Mouse (Mus musculus): Measurements from ENCODE around the gene Tsc2. TPM values are rescaled to one million over a fixed set of nuclear protein-coding genes. Genes with fewer than 3 reads are reported as not detected.

Gene Tsc2
- polyA plus RNA-seq, 1 experiment from 2014 or later = 86.8 TPM

GRCm38 (mm10) chr17:24557091-24557490, 75.3 kb downstream of the Tsc2 start:
- no peak overlapping the region for H3K4me2 ChIP-seq (ENCODE audit: low read length)
- WGBS = 90% methylated on average over 7 of the region's 7 CpGs
- H3K9me3 ChIP-seq (ENCODE audit: control insufficient read depth, low read length) = no peaks in the 10 kb centered on the region
- H3K4me3 ChIP-seq (replicated peaks; ENCODE audit: low read length) = no peak overlapping the region
- no peaks in the 10 kb centered on the region for H3K36me3 ChIP-seq (ENCODE audit: control insufficient read depth, insufficient read depth)
- no peaks in the 10 kb centered on the region for H3K27me3 ChIP-seq (replicated peaks; ENCODE audit: control insufficient read depth, insufficient read depth, low read length)
- H3K4me1 ChIP-seq (replicated peaks; ENCODE audit: control insufficient read depth, insufficient read depth, low read length) = peaks cover 22% of the 10 kb centered on the region
- no peak overlapping the region for H3K9ac ChIP-seq (replicated peaks; ENCODE audit: low read depth, low read length)
- ATAC-seq = no peak
- no peak overlapping the region for H3K27ac ChIP-seq (ENCODE audit: low read length)

- 47% methylated on average over 3 of the region's 3 CpGs for WGBS
- Histone ChIP-seq H3K36me3 (ENCODE audit: control insufficient read depth, insufficient read depth) (no peaks in the 10 kb centered on the region), H3K4me1 (replicated peaks; ENCODE audit: control insufficient read depth, insufficient read depth, low read length) (peaks cover 31% of the 10 kb centered on the region), H3K4me2 (ENCODE audit: low read length) (peak overlapping the region; percentile 91), H3K9ac (replicated peaks; ENCODE audit: low read depth, low read length) (peak overlapping the region; percentile 93), H3K4me3 (replicated peaks; ENCODE audit: low read length) (peak overlapping the region; percentile 91), H3K27me3 (replicated peaks; ENCODE audit: control insufficient read depth, insufficient read depth, low read length) (peaks cover 6% of the 10 kb centered on the region; the same call in 1 of the 2 replicates), H3K9me3 (ENCODE audit: control insufficient read depth, low read length) (no peaks in the 10 kb centered on the region), H3K27ac (ENCODE audit: low read length) (peak overlapping the region; percentile 88; the same call in 1 of the 2 replicates)
- no peak for ATAC-seq
Observed at GRCm38 (mm10) chr17:24551050-24551444, 81.4 kb downstream of the Tsc2 start.

GRCm38 (mm10) chr17:24550416-24551049, 81.9 kb downstream of the Tsc2 start:
- peak; percentile 80 for ATAC-seq
- H3K4me3 ChIP-seq (replicated peaks; ENCODE audit: low read length) = peak overlapping the region; percentile 91
- H3K4me1 ChIP-seq (replicated peaks; ENCODE audit: control insufficient read depth, insufficient read depth, low read length) = peaks cover 31% of the 10 kb centered on the region
- no peaks in the 10 kb centered on the region for H3K36me3 ChIP-seq (ENCODE audit: control insufficient read depth, insufficient read depth)
- peaks cover 6% of the 10 kb centered on the region; the same call in 1 of the 2 replicates for H3K27me3 ChIP-seq (replicated peaks; ENCODE audit: control insufficient read depth, insufficient read depth, low read length)
- peak overlapping the region; percentile 88 for H3K27ac ChIP-seq (ENCODE audit: low read length)
- peak overlapping the region; percentile 91 for H3K4me2 ChIP-seq (ENCODE audit: low read length)
- no peaks in the 10 kb centered on the region for H3K9me3 ChIP-seq (ENCODE audit: control insufficient read depth, low read length)
- peak overlapping the region; percentile 93 for H3K9ac ChIP-seq (replicated peaks; ENCODE audit: low read depth, low read length)
- WGBS = under 1% methylated on average over 44 of the region's 44 CpGs

GRCm38 (mm10) chr17:24549618-24550415, 82.6 kb downstream of the Tsc2 start, which contains the start of gene Pkd1:
Pkd1 (plus strand) TSS chr17:24549834.
- peak within 1 kb of the TSS; percentile 91 for H3K4me2 ChIP-seq (ENCODE audit: low read length)
- WGBS = under 1% methylated on average over 71 of the region's 72 CpGs
- peak within 1 kb of the TSS; percentile 88 for H3K27ac ChIP-seq (ENCODE audit: low read length)
- H3K9me3 ChIP-seq (ENCODE audit: control insufficient read depth, low read length) = no peaks in the 10 kb centered on the region
- no peaks in the 10 kb centered on the region for H3K36me3 ChIP-seq (ENCODE audit: control insufficient read depth, insufficient read depth)
- peaks cover 31% of the 10 kb centered on the region for H3K4me1 ChIP-seq (replicated peaks; ENCODE audit: control insufficient read depth, insufficient read depth, low read length)
- peak within 1 kb of the TSS; percentile 91 for H3K4me3 ChIP-seq (replicated peaks; ENCODE audit: low read length)
- peaks cover 6% of the 10 kb centered on the region; the same call in 1 of the 2 replicates for H3K27me3 ChIP-seq (replicated peaks; ENCODE audit: control insufficient read depth, insufficient read depth, low read length)
- ATAC-seq = peak; percentile 94
- peak within 1 kb of the TSS; percentile 93 for H3K9ac ChIP-seq (replicated peaks; ENCODE audit: low read depth, low read length)

GRCm38 (mm10) chr17:24548921-24549617, 83.4 kb downstream of the Tsc2 start:
- Histone ChIP-seq H3K27me3 (replicated peaks; ENCODE audit: control insufficient read depth, insufficient read depth, low read length) (peaks cover 6% of the 10 kb centered on the region; the same call in 1 of the 2 replicates), H3K36me3 (ENCODE audit: control insufficient read depth, insufficient read depth) (no peaks in the 10 kb centered on the region), H3K4me3 (replicated peaks; ENCODE audit: low read length) (peak overlapping the region; percentile 91), H3K27ac (ENCODE audit: low read length) (peak overlapping the region; percentile 20; the same call in 1 of the 2 replicates), H3K4me2 (ENCODE audit: low read length) (peak overlapping the region; percentile 91), H3K4me1 (replicated peaks; ENCODE audit: control insufficient read depth, insufficient read depth, low read length) (peaks cover 34% of the 10 kb centered on the region), H3K9ac (replicated peaks; ENCODE audit: low read depth, low read length) (peak overlapping the region; percentile 15; the same call in 1 of the 2 replicates), H3K9me3 (ENCODE audit: control insufficient read depth, low read length) (no peaks in the 10 kb centered on the region)
- 5% methylated on average over 23 of the region's 23 CpGs for WGBS
- ATAC-seq = no peak

GRCm38 (mm10) chr17:24548435-24548834, 84.0 kb downstream of the Tsc2 start:
- Histone ChIP-seq H3K4me2 (ENCODE audit: low read length) (no peak overlapping the region), H3K9ac (replicated peaks; ENCODE audit: low read depth, low read length) (no peak overlapping the region), H3K27ac (ENCODE audit: low read length) (no peak overlapping the region), H3K27me3 (replicated peaks; ENCODE audit: control insufficient read depth, insufficient read depth, low read length) (peaks cover 6% of the 10 kb centered on the region; the same call in 1 of the 2 replicates), H3K9me3 (ENCODE audit: control insufficient read depth, low read length) (no peaks in the 10 kb centered on the region), H3K36me3 (ENCODE audit: control insufficient read depth, insufficient read depth) (no peaks in the 10 kb centered on the region), H3K4me3 (replicated peaks; ENCODE audit: low read length) (no peak overlapping the region), H3K4me1 (replicated peaks; ENCODE audit: control insufficient read depth, insufficient read depth, low read length) (peaks cover 34% of the 10 kb centered on the region)
- ATAC-seq = no peak
- 19% methylated on average over 9 of the region's 9 CpGs for WGBS

GRCm38 (mm10) chr17:24546234-24546633, 86.2 kb downstream of the Tsc2 start:
- no peak overlapping the region for H3K27ac ChIP-seq (ENCODE audit: low read length)
- H3K27me3 ChIP-seq (replicated peaks; ENCODE audit: control insufficient read depth, insufficient read depth, low read length) = peaks cover 6% of the 10 kb centered on the region; the same call in 1 of the 2 replicates
- H3K4me2 ChIP-seq (ENCODE audit: low read length) = no peak overlapping the region
- no peak overlapping the region for H3K4me3 ChIP-seq (replicated peaks; ENCODE audit: low read length)
- H3K9me3 ChIP-seq (ENCODE audit: control insufficient read depth, low read length) = no peaks in the 10 kb centered on the region
- WGBS = 80% methylated on average over 3 of the region's 3 CpGs
- peaks cover 17% of the 10 kb centered on the region for H3K4me1 ChIP-seq (replicated peaks; ENCODE audit: control insufficient read depth, insufficient read depth, low read length)
- H3K36me3 ChIP-seq (ENCODE audit: control insufficient read depth, insufficient read depth) = no peaks in the 10 kb centered on the region
- H3K9ac ChIP-seq (replicated peaks; ENCODE audit: low read depth, low read length) = no peak overlapping the region
- no peak for ATAC-seq
